In genomic region chr9:63295551-63295958, GRCm38 (mm10) we compare ENCODE assay signal across 9 mouse cellular contexts.
DNase-seq lines count a peak whose midpoint lies in the region; ATAC-seq lines count a peak whose summit lies in the region.
"Had no signal": no experiment of that assay in that cellular context is flagged by ENCODE, and none has a peak within 500 bp of the region (broad histone marks: within the 10 kb centered on the region; RNA-seq: fewer than 3 reads in every experiment).

No protein-coding gene starts in this region.

- 0 out of 2 replicates have a peak overlapping the region, but pooled peaks have one; percentile 1 for H3K4me2 ChIP-seq in midbrain, embryonic 13.5 days (replicated peaks)

- peak; percentile 75; the same call in 1 of the 2 replicates for ATAC-seq in midbrain, embryonic 13.5 days
- ATAC-seq in granulocyte monocyte progenitor cell, adult 5-6 weeks (replicated peaks; ENCODE audit: poor library complexity, severe bottlenecking): no peak

- H3K9ac ChIP-seq in midbrain, embryonic 13.5 days (replicated peaks): 0 out of 2 replicates have a peak overlapping the region, but pooled peaks have one; percentile 8

- peak; percentile 32 to 68 for DNase-seq in adrenal gland, adult (ENCODE audit: inconsistent age in 2 of 2, low spot score in 1 of 2)
- no peak for DNase-seq in adrenal gland, adult 18-20 months (ENCODE audit: low spot score in 2 of 2)
- DNase-seq in midbrain, embryonic 10.5 days (ENCODE audit: low spot score): no peak
- peak; percentile 14 to 15 for DNase-seq in layer of hippocampus, postnatal 25 days (ENCODE audit: extremely low spot score in 1 of 2, low spot score in 1 of 2)
- no peak for DNase-seq in embryo, embryonic 10 days (ENCODE audit: low spot score)
- no peak for DNase-seq in ovary, postnatal 14 days (ENCODE audit: low spot score)

- H3K4me1 ChIP-seq in midbrain, embryonic 13.5 days (replicated peaks): peaks cover 12% of the 10 kb centered on the region
- peaks cover 32% of the 10 kb centered on the region for H3K4me1 ChIP-seq in midbrain, embryonic 10.5 days

- 72% methylated on average over 7 of the region's 7 CpGs for WGBS in midbrain, embryonic 13.5 days
- 89% methylated on average over 7 of the region's 7 CpGs for WGBS in midbrain, embryonic 10.5 days

- H3K9me3 ChIP-seq in midbrain, embryonic 13.5 days: no peaks in the 10 kb centered on the region
- H3K9me3 ChIP-seq in midbrain, embryonic 10.5 days (replicated peaks): no peaks in the 10 kb centered on the region; the same call in 1 of the 2 replicates

- H3K36me3 ChIP-seq in midbrain, embryonic 13.5 days: 0 out of 2 replicates have a peak, but pooled peaks cover 10% of the 10 kb centered on the region
- peaks cover 29% of the 10 kb centered on the region for H3K36me3 ChIP-seq in midbrain, embryonic 10.5 days

- H3K27me3 ChIP-seq in midbrain, embryonic 13.5 days: no peaks in the 10 kb centered on the region
- H3K27me3 ChIP-seq in midbrain, embryonic 10.5 days (ENCODE audit: low read depth, poor library complexity, severe bottlenecking): no peaks in the 10 kb centered on the region

- no peak overlapping the region for H3K4me3 ChIP-seq in midbrain, embryonic 13.5 days (replicated peaks)
- H3K4me3 ChIP-seq in midbrain, embryonic 10.5 days: no peak overlapping the region
- H3K4me3 ChIP-seq: myocyte had no signal

- H3K27ac ChIP-seq in midbrain, embryonic 13.5 days: 0 out of 2 replicates have a peak overlapping the region, but pooled peaks have one; percentile 22
- no peak overlapping the region for H3K27ac ChIP-seq in midbrain, embryonic 10.5 days (replicated peaks)

Comparison
In these comparisons a context has a peak if more than half of its experiments do, and no peak if none do; other contexts are left out.
1. DNase-seq: peak in adrenal gland, adult (2 of 2) and layer of hippocampus, postnatal 25 days (2 of 2); none in adrenal gland, adult 18-20 months (0 of 2), midbrain, embryonic 10.5 days (single experiment), embryo, embryonic 10 days (single experiment) and ovary, postnatal 14 days (single experiment).